Mouse (Mus musculus) E14TG2a.4 (cell line): ENCODE results near the gene Nr1i2.

ENCODE experiments used
- H3K27me3 ChIP-seq: 2 replicates; pipeline ENCODE4 v1.6.1; 2014; ENCODE audit warnings: low read length, control low read depth; ENCODE audit not compliant: insufficient read depth
- H3K36me3 ChIP-seq: 2 replicates; pipeline ENCODE4 v1.6.1; 2014; ENCODE audit warnings: low read length, control low read depth; ENCODE audit not compliant: insufficient read depth
- H3K4me1 ChIP-seq: replicated peaks from 2 replicates; pipeline ENCODE4 v1.6.1; 2014; ENCODE audit warnings: low read depth, low read length, control low read depth
- H3K4me3 ChIP-seq: replicated peaks from 2 replicates; pipeline ENCODE4 v1.5.1; 2014; ENCODE audit warnings: mild to moderate bottlenecking, low read length
- H3K9me3 ChIP-seq: 2 replicates; pipeline ENCODE4 v1.6.1; 2014; ENCODE audit warnings: low read length, control low read depth
- CTCF ChIP-seq: conservative IDR thresholded peaks from 2 replicates; pipeline ENCODE4 v1.5.1; 2014; ENCODE audit warnings: low read length
- NANOG ChIP-seq: IDR thresholded peaks from 2 replicates; pipeline ENCODE4 v1.6.1; 2014; ENCODE audit warnings: borderline replicate concordance, low read length, mixed read lengths
- POU5F1 ChIP-seq: IDR thresholded peaks from 2 replicates; pipeline ENCODE4 v1.6.1; 2014; ENCODE audit warnings: low read length, borderline replicate concordance

The Nr1i2 gene

DNA sequence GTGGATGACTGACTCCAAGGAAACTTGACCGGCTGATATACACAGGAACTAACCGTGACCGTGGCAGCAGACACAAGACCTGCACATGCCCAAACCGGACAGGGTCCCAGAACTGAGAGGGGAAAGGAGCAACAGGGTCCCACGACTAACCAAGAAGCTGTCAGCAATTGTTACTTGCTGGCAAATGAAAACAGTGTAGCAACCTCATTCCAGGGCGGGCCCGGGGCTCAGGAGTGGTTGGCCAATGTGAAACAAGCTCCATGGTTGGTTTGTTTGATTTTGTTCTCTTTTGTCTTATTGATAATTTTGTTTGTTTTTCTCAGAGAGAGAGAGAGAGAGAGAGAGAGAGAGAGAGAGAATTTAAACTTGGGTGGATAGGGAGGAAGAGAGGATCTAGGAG lies 13.7 kb downstream of the Nr1i2 start:
- Histone ChIP-seq H3K36me3 (no peaks in the 10 kb centered on the region), H3K4me1 (no peaks in the 10 kb centered on the region), H3K27me3 (peaks cover 6% of the 10 kb centered on the region; the same call in 1 of the 2 replicates), H3K9me3 (peaks cover 9% of the 10 kb centered on the region), H3K4me3 (no peak overlapping the region)
- TF ChIP-seq POU5F1 (no peak), NANOG (no peak), CTCF (no peak)

DNA sequence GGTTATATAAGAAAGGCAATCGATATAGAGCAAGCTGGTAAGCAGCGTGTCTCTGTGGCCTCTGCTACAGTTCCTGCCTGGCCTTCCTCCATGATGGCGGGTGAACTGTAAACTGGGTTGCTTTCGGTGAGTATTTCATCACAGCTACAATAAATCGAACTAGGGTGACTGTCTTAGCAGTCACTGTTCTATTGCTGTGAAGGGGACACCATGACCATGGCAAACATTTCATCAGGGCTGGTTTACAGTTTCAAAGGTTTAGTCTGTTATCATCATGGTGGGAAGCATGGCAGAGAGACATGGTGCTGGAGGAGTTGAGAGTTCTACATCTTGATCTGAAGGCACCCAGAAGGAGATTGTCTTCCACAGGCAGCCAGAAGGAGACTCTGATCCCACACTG lies 14.8 kb downstream of the Nr1i2 start:
- peaks cover 6% of the 10 kb centered on the region; the same call in 1 of the 2 replicates for H3K27me3 ChIP-seq
- TF ChIP-seq CTCF (no peak), POU5F1 (no peak), NANOG (no peak)
- peaks cover 13% of the 10 kb centered on the region for H3K9me3 ChIP-seq
- H3K4me3 ChIP-seq: no peak overlapping the region
- H3K36me3 ChIP-seq: no peaks in the 10 kb centered on the region
- no peaks in the 10 kb centered on the region for H3K4me1 ChIP-seq

DNA sequence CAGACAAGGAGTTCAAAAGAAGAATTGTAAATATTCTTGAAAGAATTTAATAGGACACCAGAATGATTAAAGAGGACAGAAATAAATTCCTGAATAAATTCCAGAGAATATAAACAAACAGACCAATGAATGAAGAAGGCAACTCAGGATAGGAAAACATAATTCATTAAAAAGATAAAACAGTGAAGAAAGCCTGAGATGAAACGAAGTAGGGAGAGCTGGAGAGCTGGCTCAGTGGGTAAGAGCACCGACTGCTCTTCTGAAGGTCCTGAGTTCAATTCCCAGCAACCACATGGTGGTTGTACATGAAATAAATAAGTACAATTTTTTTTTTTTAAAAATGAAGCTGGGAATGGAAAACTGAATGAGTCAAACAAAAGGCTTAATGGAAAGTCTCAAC lies 19.9 kb downstream of the Nr1i2 start:
- TF ChIP-seq NANOG: no peak
- no peak for TF ChIP-seq CTCF
- no peak for TF ChIP-seq POU5F1
- H3K27me3 ChIP-seq: no peaks in the 10 kb centered on the region
- peaks cover 13% of the 10 kb centered on the region for H3K9me3 ChIP-seq
- H3K4me1 ChIP-seq: peaks cover 27% of the 10 kb centered on the region
- no peaks in the 10 kb centered on the region for H3K36me3 ChIP-seq
- H3K4me3 ChIP-seq: no peak overlapping the region

DNA sequence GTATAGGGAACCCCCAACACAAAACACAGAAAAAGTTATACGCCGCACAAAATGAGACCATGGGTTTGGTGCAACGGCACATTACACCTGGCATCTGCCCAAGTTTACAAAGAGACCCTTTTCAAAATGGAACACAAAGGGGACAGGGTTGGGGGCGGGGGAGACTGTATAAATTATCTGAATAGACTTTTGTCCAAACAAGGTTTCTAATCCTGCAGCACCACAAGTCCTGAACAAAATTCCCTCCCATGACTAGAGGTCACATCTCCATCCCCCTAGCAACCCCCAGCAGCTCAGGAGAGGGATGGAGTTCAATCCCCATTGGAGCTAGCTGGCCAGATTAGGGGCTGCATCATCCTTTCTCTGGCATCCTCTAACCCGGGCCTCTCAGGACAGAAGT lies 22.1 kb downstream of the Nr1i2 start:
- H3K4me1 ChIP-seq: peaks cover 27% of the 10 kb centered on the region

DNA sequence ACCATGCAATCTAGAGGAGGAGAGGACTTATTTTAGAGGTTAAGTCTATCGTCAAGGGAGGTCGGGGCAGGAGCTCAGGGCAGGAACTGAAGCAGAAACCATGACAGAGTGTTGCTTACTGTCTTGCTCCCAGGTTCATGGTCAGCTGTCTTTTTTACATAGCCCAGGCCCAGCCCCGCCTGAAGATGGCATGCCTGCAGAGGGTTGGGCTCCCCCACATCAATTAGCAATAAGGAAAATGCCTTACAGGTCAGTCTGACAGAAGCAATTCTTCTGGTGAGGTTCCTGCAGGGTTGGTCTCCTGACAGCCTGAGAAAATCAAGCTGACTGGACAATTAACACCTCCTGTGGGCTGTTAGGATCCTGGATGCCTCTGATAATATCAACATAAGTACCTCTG lies 23.0 kb downstream of the Nr1i2 start:
- no peaks in the 10 kb centered on the region for H3K36me3 ChIP-seq
- H3K27me3 ChIP-seq: no peaks in the 10 kb centered on the region
- peaks cover 27% of the 10 kb centered on the region for H3K4me1 ChIP-seq
- no peak overlapping the region for H3K4me3 ChIP-seq
- TF ChIP-seq NANOG (no peak), CTCF (no peak), POU5F1 (no peak)
- 0 out of 2 replicates have a peak, but pooled peaks cover 4% of the 10 kb centered on the region for H3K9me3 ChIP-seq

More for the DNA sequence above, 22.1 kb downstream of the Nr1i2 start:
- peaks cover 12% of the 10 kb centered on the region for H3K9me3 ChIP-seq
- H3K36me3 ChIP-seq: no peaks in the 10 kb centered on the region
- no peak overlapping the region for H3K4me3 ChIP-seq
- TF ChIP-seq POU5F1: no peak
- TF ChIP-seq NANOG: no peak
- no peak for TF ChIP-seq CTCF
- no peaks in the 10 kb centered on the region for H3K27me3 ChIP-seq

DNA sequence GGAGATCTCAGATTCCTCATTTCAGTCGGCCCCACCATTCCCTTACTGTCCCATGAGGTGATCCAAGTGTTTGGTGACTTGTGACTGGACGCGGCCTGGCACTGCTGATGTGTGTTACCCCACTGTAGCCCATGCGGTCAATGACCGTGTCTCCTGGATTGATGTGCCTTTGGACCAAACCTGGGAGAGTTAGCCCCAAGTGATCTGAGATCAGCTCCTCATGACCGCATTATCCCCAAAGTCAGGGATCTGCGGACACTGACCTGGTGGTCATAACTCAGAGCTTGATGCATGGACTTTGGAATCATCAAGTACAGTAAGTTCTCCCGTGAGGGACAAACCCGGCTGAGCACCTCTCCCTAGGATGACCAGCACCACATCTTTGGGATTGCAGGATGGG lies 38.7 kb downstream of the Nr1i2 start:
- no peaks in the 10 kb centered on the region for H3K9me3 ChIP-seq
- H3K4me1 ChIP-seq: peaks cover 14% of the 10 kb centered on the region; the same call in 1 of the 2 replicates
- H3K4me3 ChIP-seq: no peak overlapping the region
- TF ChIP-seq NANOG: no peak
- no peak for TF ChIP-seq CTCF
- TF ChIP-seq POU5F1: no peak
- no peaks in the 10 kb centered on the region for H3K36me3 ChIP-seq
- peaks cover 66% of the 10 kb centered on the region for H3K27me3 ChIP-seq

DNA sequence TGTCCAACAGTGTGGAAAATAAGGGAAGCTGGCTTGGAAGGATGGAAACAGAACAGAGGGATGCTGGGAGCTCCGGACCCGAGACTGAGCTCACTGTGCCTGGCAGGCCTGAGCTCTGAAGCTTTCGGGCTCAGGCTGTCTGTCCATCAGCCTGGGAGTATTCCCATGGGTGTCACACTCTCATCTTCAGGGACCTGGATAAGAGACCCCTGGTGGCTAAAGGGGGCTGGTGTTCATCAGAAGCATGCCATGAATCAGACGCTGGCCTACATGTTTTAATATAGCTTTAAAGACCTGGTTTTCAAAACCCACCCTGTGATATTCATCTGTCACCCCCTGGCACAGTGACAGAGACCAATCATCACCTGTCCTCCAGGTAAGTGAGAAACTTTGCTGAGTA lies 39.5 kb downstream of the Nr1i2 start:
- no peaks in the 10 kb centered on the region for H3K9me3 ChIP-seq
- no peaks in the 10 kb centered on the region for H3K36me3 ChIP-seq
- TF ChIP-seq POU5F1 (no peak), NANOG (no peak), CTCF (peak; percentile 28; the same call in 1 of the 2 replicates)
- peaks cover 67% of the 10 kb centered on the region for H3K27me3 ChIP-seq
- H3K4me3 ChIP-seq: no peak overlapping the region
- peaks cover 14% of the 10 kb centered on the region; the same call in 1 of the 2 replicates for H3K4me1 ChIP-seq

DNA sequence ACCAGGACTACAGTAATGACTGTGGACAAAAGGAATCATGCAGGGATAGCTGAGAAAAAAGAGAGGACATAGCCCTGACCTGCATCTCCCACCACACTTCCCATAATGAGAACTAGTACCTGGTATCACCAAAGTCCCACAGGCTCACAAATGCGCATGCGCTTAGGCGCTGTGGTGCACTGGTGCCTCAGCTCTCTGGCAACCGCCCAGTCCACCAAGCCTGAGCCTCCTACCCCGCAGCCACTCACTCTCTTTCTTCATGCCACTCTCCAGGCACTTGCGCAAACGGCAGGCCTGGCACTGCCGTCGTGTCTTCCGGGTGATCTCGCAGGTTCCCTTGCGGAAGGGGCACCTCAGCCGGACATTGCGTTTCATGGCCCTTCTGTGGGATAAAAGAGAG lies 40.6 kb downstream of the Nr1i2 start:
- H3K9me3 ChIP-seq: no peaks in the 10 kb centered on the region
- TF ChIP-seq CTCF: no peak
- TF ChIP-seq POU5F1: no peak
- TF ChIP-seq NANOG: no peak
- H3K36me3 ChIP-seq: no peaks in the 10 kb centered on the region
- H3K27me3 ChIP-seq: peaks cover 70% of the 10 kb centered on the region
- H3K4me3 ChIP-seq: peak overlapping the region; percentile 75
- peaks cover 18% of the 10 kb centered on the region for H3K4me1 ChIP-seq

DNA sequence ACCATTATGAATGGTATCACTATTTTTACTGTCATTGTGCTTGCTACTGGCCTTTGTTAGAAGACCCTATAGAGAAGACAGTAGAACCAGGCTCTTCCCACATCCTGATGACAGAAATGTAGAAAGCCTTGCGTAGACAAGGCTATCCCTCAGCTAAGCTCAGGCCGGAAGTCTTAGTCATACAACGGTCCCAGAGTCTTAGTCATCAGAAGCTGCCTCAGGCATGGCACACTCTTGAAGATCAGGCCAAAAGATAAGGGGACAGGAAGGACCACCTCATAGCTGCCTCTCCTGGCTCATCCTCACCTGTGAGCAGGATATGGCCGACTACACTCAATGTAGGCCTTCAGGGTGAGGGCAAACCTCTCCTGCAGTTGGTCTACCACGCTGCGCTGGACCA lies 44.2 kb downstream of the Nr1i2 start:
- Histone ChIP-seq H3K27me3 (peaks cover 59% of the 10 kb centered on the region), H3K36me3 (no peaks in the 10 kb centered on the region), H3K9me3 (no peaks in the 10 kb centered on the region), H3K4me3 (no peak overlapping the region), H3K4me1 (peaks cover 27% of the 10 kb centered on the region)
- TF ChIP-seq POU5F1 (no peak), CTCF (no peak), NANOG (no peak)
